Mouse (Mus musculus) forebrain, embryonic 14.5 days (tissue): ENCODE measurements around the gene Lpar1. TPM values are rescaled to one million over a fixed set of nuclear protein-coding genes. Genes with fewer than 3 reads are reported as not detected.
A peak's percentile ranks its signal among the peaks of the same experiment; 100 is the strongest.

Experiments used
- ATAC-seq: fragments of 200-750 bp; cut with Nextera tagmentation; 2 replicates; pipeline ENCODE4 v1.8.0; 2017; ENCODE audit warnings: mild to moderate bottlenecking, moderate library complexity
- DNase-seq: peaks from one replicate; pipeline ENCODE4 v3.0.0-alpha.2; 2015; ENCODE audit warnings: low spot score
- H3K27ac ChIP-seq: fragments of 300-500 bp; sonication (generic); 2 replicates; pipeline ENCODE4 v1.5.1; 2014; ENCODE audit warnings: low read depth, mild to moderate bottlenecking, control low read depth, low read length, moderate library complexity
- H3K27me3 ChIP-seq: fragments of 300-500 bp; sonication (generic); replicated peaks from 2 replicates; pipeline ENCODE4 v1.6.1; 2014; ENCODE audit warnings: low read length, control low read depth, mixed read lengths; ENCODE audit not compliant: control insufficient read depth, insufficient read depth
- H3K36me3 ChIP-seq: fragments of 300-500 bp; sonication (generic); 2 replicates; pipeline ENCODE4 v1.6.1; 2014; ENCODE audit warnings: low read length, control low read depth; ENCODE audit not compliant: control insufficient read depth, insufficient read depth
- H3K4me1 ChIP-seq: fragments of 300-500 bp; sonication (generic); 2 replicates; pipeline ENCODE4 v1.6.1; 2014; ENCODE audit warnings: antibody characterized with exemption, low read length, control low read depth; ENCODE audit not compliant: control insufficient read depth, insufficient read depth
- H3K4me2 ChIP-seq: fragments of 300-500 bp; sonication (generic); 2 replicates; pipeline ENCODE4 v1.6.1; 2014; ENCODE audit warnings: mild to moderate bottlenecking, control low read depth, low read length
- H3K4me3 ChIP-seq: fragments of 300-500 bp; sonication (generic); 2 replicates; pipeline ENCODE4 v1.5.1; 2014; ENCODE audit warnings: low read depth, low read length, control low read depth
- H3K9ac ChIP-seq: fragments of 300-500 bp; sonication (generic); 2 replicates; pipeline ENCODE4 v1.6.1; 2014; ENCODE audit warnings: mild to moderate bottlenecking, low read length, control low read depth, moderate library complexity
- H3K9me3 ChIP-seq: fragments of 300-500 bp; sonication (generic); replicated peaks from 2 replicates; pipeline ENCODE4 v1.6.1; 2016; ENCODE audit warnings: low read length, control low read depth, mixed read lengths; ENCODE audit not compliant: control insufficient read depth
- WGBS: fragments of 180-500 bp; shearing (Covaris S2); extraction: QIAGEN DNeasy Blood & Tissue Kit; methylation state at CpG from one replicate; pipeline ENCODE4 v1.1.7; 2014; 5-methylcytosine and 5-hydroxymethylcytosine counted together
- polyA plus RNA-seq: library from polyadenylated mRNA; unstranded; fragments of >200 nt; fragmentation: Nextera tagmentation; extraction: Ambion mirVana; gene quantifications from 2 replicates; pipeline ENCODE4 v1.2.1, GENCODE M21; 2014

Gene Lpar1
- polyA plus RNA-seq, result 33.8 and 35.2 TPM in 2 replicates

GRCm38 (mm10) chr4:58553631-58554358, at the start of gene Lpar1:
Gene Lpar1, minus strand, starts transcription at chr4:58553898.
- peak; percentile 41 for ATAC-seq
- peak within 1 kb of the TSS; percentile 17; the same call in 1 of the 2 replicates for H3K27ac ChIP-seq

GRCm38 (mm10) chr4:58585942-58586341, 32.2 kb upstream of the Lpar1 start:
- Histone ChIP-seq H3K4me2 (no peak overlapping the region), H3K27me3 (no peaks in the 10 kb centered on the region), H3K27ac (no peak overlapping the region), H3K9me3 (no peaks in the 10 kb centered on the region), H3K4me3 (no peak overlapping the region), H3K36me3 (no peaks in the 10 kb centered on the region), H3K4me1 (no peaks in the 10 kb centered on the region), H3K9ac (no peak overlapping the region)
- ATAC-seq, result no peak
- no peak for DNase-seq
- 23% methylated on average over 2 of the region's 2 CpGs for WGBS

More at GRCm38 (mm10) chr4:58553631-58554358, at the start of gene Lpar1:
- Histone ChIP-seq H3K4me3 (peak within 1 kb of the TSS; percentile 62), H3K9ac (peak within 1 kb of the TSS; percentile 74), H3K36me3 (no peaks in the 10 kb centered on the region), H3K4me2 (peak within 1 kb of the TSS; percentile 94), H3K4me1 (0 out of 2 replicates have a peak, but pooled peaks cover 2% of the 10 kb centered on the region), H3K27me3 (no peaks in the 10 kb centered on the region), H3K9me3 (no peaks in the 10 kb centered on the region)
- DNase-seq, result peak; percentile 28
- 5% methylated on average over 19 of the region's 19 CpGs for WGBS

DNA sequence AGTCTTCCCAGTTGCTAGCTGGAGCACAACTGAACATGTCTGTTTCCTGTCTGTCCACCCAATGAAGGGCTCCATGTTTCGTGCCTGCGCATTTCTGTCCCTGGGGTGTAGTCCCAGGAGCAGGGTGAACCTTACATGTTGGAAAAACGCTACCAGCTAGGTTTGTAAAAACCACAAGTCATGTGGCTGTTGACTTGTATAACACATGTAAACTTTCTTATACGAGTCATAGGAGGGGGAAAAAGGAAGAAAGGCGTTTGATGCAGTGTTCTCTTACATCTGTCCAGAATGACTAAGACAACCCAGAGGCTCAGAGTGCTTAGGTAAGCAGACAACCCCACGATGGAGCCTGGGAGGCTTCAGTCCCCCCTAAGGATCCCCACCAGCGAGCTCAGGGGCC, 27.5 kb upstream of the Lpar1 start:
- H3K27me3 ChIP-seq, result no peaks in the 10 kb centered on the region
- no peak overlapping the region for H3K9ac ChIP-seq
- ATAC-seq, result no peak
- no peak for DNase-seq
- 91% methylated on average over 7 of the region's 7 CpGs for WGBS
- H3K27ac ChIP-seq, result no peak overlapping the region
- no peak overlapping the region for H3K4me3 ChIP-seq
- no peaks in the 10 kb centered on the region for H3K9me3 ChIP-seq
- H3K4me2 ChIP-seq, result no peak overlapping the region
- H3K4me1 ChIP-seq, result no peaks in the 10 kb centered on the region
- no peaks in the 10 kb centered on the region for H3K36me3 ChIP-seq

- H3K9ac ChIP-seq, result no peak overlapping the region
- H3K27me3 ChIP-seq, result no peaks in the 10 kb centered on the region
- no peak for DNase-seq
- no peak overlapping the region for H3K4me2 ChIP-seq
- H3K27ac ChIP-seq, result no peak overlapping the region
- ATAC-seq, result no peak
- no peaks in the 10 kb centered on the region for H3K4me1 ChIP-seq
- no peaks in the 10 kb centered on the region for H3K9me3 ChIP-seq
- WGBS, result 93% methylated on average over 5 of the region's 5 CpGs
- no peak overlapping the region for H3K4me3 ChIP-seq
- H3K36me3 ChIP-seq, result no peaks in the 10 kb centered on the region
Observed at GRCm38 (mm10) chr4:58580516-58580915, 26.8 kb upstream of the Lpar1 start.

DNA sequence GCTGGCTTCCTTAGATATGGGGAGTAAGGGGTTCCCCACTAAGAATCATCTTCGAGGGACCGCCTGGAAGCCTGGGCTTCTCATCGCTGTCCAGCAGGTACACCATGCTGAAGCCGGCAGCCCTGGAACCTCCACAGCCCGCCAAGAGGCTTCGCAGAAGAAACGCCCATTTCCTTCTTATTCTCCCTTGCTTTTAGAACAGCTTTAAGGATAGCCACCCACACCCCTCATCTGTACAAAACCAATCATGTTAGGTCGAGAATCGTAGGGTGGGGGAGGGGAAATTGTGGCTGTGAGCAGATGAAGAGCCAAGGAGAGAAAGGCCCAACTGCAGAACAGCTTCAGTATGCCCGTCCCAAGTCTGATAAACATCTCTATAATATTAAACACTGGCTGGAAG, 26.4 kb upstream of the Lpar1 start:
- Histone ChIP-seq H3K27ac (no peak overlapping the region), H3K27me3 (no peaks in the 10 kb centered on the region), H3K4me1 (no peaks in the 10 kb centered on the region), H3K36me3 (no peaks in the 10 kb centered on the region), H3K9ac (no peak overlapping the region), H3K4me3 (no peak overlapping the region), H3K9me3 (no peaks in the 10 kb centered on the region), H3K4me2 (no peak overlapping the region)
- WGBS, result 85% methylated on average over 10 of the region's 10 CpGs
- DNase-seq (no peak), ATAC-seq (no peak)

DNA sequence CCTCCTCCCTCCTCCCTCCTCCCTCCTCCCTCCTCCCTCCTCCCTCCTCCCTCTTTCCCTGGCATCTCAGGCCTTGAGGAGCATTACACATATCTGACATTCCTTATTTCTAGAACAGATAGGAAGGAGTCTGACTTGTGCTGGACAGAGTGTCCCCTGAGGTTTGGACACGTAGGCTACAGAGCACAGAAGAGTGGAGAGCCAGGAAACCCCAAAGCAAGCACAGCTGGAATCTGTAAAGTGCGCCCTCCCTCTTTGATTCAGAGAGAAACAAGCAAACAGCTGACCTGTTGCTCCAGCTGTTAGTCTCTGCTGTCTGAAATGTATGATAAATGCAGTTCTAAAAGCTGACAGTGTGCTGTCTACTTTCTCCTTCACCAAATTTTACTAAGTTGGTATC, 24.8 kb upstream of the Lpar1 start:
- Histone ChIP-seq H3K27me3 (no peaks in the 10 kb centered on the region), H3K27ac (no peak overlapping the region), H3K9me3 (no peaks in the 10 kb centered on the region), H3K4me1 (no peaks in the 10 kb centered on the region), H3K9ac (no peak overlapping the region), H3K4me2 (no peak overlapping the region), H3K36me3 (no peaks in the 10 kb centered on the region), H3K4me3 (no peak overlapping the region)
- ATAC-seq (no peak), DNase-seq (no peak)
- WGBS, result 34% methylated on average over 2 of the region's 2 CpGs

- DNase-seq (no peak), ATAC-seq (no peak)
- Histone ChIP-seq H3K9me3 (no peaks in the 10 kb centered on the region), H3K4me2 (no peak overlapping the region), H3K4me1 (no peaks in the 10 kb centered on the region), H3K4me3 (no peak overlapping the region), H3K27me3 (no peaks in the 10 kb centered on the region), H3K9ac (no peak overlapping the region), H3K27ac (no peak overlapping the region), H3K36me3 (no peaks in the 10 kb centered on the region)
- 55% methylated on average over 5 of the region's 5 CpGs for WGBS
Observed at GRCm38 (mm10) chr4:58577382-58578048, 23.8 kb upstream of the Lpar1 start.

DNA sequence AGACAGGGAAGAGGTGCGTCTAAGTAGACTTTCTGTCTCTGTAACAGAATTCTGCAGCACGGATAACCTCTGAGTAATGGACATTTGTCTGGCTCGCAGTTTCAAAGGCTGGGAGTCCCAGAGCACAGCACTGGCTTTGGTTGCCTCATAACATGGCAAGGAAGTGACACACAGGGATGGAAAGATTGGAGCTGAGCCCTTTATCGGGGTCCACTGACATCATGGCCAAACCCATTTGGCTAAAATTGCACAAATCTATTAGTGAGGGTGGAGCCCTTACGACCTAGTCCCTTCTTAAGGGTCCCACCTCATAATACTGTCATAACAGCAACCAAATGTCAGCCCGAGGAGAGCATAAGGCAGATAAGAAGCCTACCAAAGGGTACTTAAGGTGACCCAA, 22.1 kb upstream of the Lpar1 start:
- Histone ChIP-seq H3K4me2 (no peak overlapping the region), H3K27ac (no peak overlapping the region), H3K27me3 (no peaks in the 10 kb centered on the region)

DNA sequence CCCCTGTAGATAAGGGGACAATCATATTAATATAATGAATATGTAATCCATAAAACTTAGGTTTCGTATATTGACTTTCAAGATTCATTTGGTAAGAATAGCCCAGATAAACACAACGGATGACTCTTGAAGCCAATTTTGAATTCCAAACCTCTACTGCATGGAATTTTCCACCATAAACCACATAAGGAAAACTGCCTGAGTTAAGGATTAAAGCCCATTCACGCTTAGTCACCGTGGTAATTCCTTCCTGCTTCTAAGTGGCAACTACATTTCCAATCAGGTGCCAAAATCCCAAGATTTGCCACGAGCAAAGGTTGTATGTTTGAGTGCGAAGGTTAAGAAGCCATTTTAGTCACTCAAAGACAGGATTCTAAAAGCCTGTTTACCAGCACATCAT, 20.3 kb upstream of the Lpar1 start:
- H3K27ac ChIP-seq, result no peak overlapping the region
- H3K4me3 ChIP-seq, result no peak overlapping the region
- no peak overlapping the region for H3K4me2 ChIP-seq
- H3K36me3 ChIP-seq, result no peaks in the 10 kb centered on the region
- DNase-seq (no peak), ATAC-seq (no peak)
- no peaks in the 10 kb centered on the region for H3K27me3 ChIP-seq
- no peaks in the 10 kb centered on the region for H3K4me1 ChIP-seq
- no peaks in the 10 kb centered on the region for H3K9me3 ChIP-seq
- WGBS, result 64% methylated on average over 6 of the region's 6 CpGs
- H3K9ac ChIP-seq, result no peak overlapping the region

More for the DNA sequence above, 22.1 kb upstream of the Lpar1 start:
- no peaks in the 10 kb centered on the region for H3K36me3 ChIP-seq
- 95% methylated on average over 6 of the region's 6 CpGs for WGBS
- no peak overlapping the region for H3K9ac ChIP-seq
- ATAC-seq, result no peak
- no peak for DNase-seq
- no peak overlapping the region for H3K4me3 ChIP-seq
- no peaks in the 10 kb centered on the region for H3K9me3 ChIP-seq
- H3K4me1 ChIP-seq, result no peaks in the 10 kb centered on the region
